Mouse (Mus musculus) kidney, adult 2 months (tissue): ENCODE results near the gene Gm21973.

Source experiments
- CTCF ChIP-seq: fragments of 200-500 bp; conservative IDR thresholded peaks from 2 replicates; pipeline ENCODE4 v1.5.1; 2011; ENCODE audit warnings: low read depth, mild to moderate bottlenecking, control low read depth, low read length, moderate library complexity, mixed read lengths; ENCODE audit not compliant: insufficient read depth, insufficient read length
- POLR2A ChIP-seq: fragments of 200-500 bp; IDR thresholded peaks from one replicate; pipeline ENCODE4 v1.6.1; 2011; ENCODE audit warnings: low read depth, low read length, control low read depth

DNA sequence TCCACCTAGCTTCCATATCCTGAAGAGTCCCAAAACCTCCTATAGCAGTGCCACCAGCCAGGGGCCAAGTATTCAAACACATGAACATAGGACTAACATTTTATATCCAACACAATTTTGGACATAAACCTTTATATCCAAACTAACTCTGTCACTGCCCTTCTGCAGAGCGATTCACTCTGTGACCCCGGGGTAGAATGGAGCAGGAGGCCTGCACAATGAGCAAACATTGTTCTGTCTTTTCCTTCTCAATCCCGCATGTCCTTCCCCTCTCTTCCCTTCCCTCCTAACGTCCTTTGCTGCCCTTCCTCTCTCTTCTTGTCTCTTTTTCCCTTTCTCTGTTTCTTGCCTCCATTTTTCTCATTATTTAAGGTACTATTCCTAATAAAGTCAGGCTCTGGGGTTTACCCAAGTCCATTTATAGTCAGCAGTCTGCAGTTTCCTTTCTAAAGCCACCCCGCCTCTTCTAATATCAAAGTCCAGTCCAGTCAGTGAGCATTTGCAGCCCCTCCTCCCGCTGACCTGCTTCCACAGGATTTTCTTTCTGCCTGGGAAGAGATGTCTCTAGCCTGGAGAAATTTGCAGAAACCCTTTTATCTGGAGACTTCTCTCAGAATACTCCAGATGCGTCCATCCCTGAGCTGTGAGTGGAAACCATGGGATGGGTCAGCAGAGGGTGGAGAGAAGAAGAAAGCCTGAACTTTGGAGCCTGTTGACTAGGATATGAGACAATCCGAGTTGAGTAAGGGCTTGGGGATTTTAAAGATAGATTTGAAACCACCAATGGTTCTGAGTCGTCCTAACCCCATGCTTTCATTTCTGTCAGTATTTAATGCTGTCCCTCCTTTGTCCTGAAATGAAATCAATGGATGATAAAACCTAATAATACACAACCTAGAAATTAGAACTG is 33.1 kb downstream of the Gm21973 start, which contains the start of gene Agxt2:
- TF ChIP-seq CTCF, result no peak
- no peak for TF ChIP-seq POLR2A
